Mouse (Mus musculus) heart, adult 2 months (tissue): Measurements from ENCODE around the gene Tmem240.

ENCODE experiments used
- CTCF ChIP-seq: fragments of 200-600 bp; IDR thresholded peaks from 2 replicates; pipeline ENCODE4 v1.8.1; 2022; ENCODE audit warnings: antibody characterized with exemption, mild to moderate bottlenecking, moderate library complexity
- POLR2A ChIP-seq: fragments of 200-500 bp; IDR thresholded peaks from 2 replicates; pipeline ENCODE4 v1.6.1; 2011; ENCODE audit warnings: mild to moderate bottlenecking, low read depth, low read length, control low read depth; ENCODE audit not compliant: insufficient read depth

GRCm38 (mm10) chr4:155784081-155784701, 49.6 kb downstream of the Tmem240 start:
- TF ChIP-seq CTCF (peak; percentile 93), POLR2A (peak; percentile 69)
